In the genomic region with DNA sequence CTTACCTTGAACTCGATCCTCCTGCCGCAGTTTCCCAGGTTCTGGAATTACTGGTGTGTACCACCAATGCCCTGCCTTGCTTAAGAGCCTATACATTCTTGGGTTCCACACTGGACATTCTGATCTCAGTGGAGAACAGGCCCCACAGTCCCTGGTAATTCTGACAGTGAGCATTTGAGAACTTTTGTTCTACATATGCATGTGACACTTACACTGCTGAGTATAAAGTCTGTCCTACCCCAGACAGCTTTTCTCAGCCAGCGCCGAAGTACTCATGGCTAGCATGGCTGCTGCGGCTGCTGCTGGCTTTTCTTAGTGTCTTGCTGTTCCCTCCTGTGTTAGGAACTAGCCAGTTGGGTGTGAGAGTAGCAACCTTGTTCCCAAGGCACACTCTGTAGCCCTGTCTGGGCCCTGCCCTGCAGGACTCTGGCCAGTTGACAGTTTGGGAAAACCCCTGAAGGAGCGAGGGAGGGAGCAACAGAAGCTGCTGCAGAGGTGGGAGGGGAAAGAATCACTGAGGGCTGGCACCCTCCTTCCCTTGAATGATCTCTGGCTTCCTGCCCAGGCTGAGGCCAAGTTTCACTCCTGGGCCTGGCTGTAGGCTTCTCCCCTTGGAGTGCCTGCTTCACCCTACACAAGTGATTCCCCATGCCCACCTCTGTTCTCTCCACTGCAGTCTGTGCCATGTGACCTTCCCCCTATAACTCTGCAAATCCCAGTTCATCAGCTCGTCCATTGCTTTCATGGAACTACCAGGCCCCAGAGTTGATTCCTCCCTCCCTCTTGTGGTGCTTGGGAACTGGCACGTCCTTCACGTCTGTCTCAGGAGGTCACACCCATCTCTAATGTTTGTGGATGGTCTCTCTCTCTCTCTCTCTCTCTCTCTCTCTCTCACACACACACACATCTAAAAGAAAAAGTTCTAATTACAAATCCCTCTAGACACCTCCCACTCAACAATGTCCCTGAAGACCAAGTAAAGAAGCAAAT, we compare ENCODE assay signal across 8 mouse cellular contexts. TPM values are rescaled to one million over a fixed set of nuclear protein-coding genes. Genes with fewer than 3 reads are reported as not detected.
DNase-seq lines count a peak whose midpoint lies in the region; ATAC-seq and TF ChIP-seq lines count a peak whose summit lies in the region.

No protein-coding gene starts in this region.

- 41% methylated on average over 9 of the region's 9 CpGs for WGBS in intestine, postnatal 0 days
- WGBS in lung, embryonic 15.5 days = 48% methylated on average over 9 of the region's 9 CpGs

- no peak overlapping the region for H3K27ac ChIP-seq in left cerebral cortex, adult 2 months
- peak overlapping the region; percentile 68 for H3K27ac ChIP-seq in intestine, postnatal 0 days (ENCODE audit: low read depth, low read length)
- H3K27ac ChIP-seq in lung, embryonic 15.5 days = peak overlapping the region; percentile 79

- H3K4me3 ChIP-seq in left cerebral cortex, adult 2 months = no peak overlapping the region
- no peak overlapping the region for H3K4me3 ChIP-seq in intestine, postnatal 0 days (ENCODE audit: low read depth, low read length)
- no peak overlapping the region for H3K4me3 ChIP-seq in lung, embryonic 15.5 days

- TF ChIP-seq CTCF in left cerebral cortex, adult 2 months (IDR thresholded peaks at IDR 0.05) = no peak
- TF ChIP-seq CTCF in intestine, postnatal 0 days (IDR thresholded peaks at IDR 0.05; ENCODE audit: low read depth) = peak; percentile 35

- H3K4me2 ChIP-seq in intestine, postnatal 0 days (replicated peaks; ENCODE audit: low read depth) = no peak overlapping the region
- no peak overlapping the region for H3K4me2 ChIP-seq in lung, embryonic 15.5 days

- H3K27me3 ChIP-seq in intestine, postnatal 0 days (replicated peaks; ENCODE audit: control insufficient read depth, insufficient read depth, low read length) = no peaks in the 10 kb centered on the region
- no peaks in the 10 kb centered on the region for H3K27me3 ChIP-seq in lung, embryonic 15.5 days

- peaks cover 7% of the 10 kb centered on the region; the same call in 1 of the 2 replicates for H3K4me1 ChIP-seq in intestine, postnatal 0 days (replicated peaks; ENCODE audit: control insufficient read depth, insufficient read depth, low read length)
- H3K4me1 ChIP-seq in lung, embryonic 15.5 days = peaks cover 49% of the 10 kb centered on the region

- H3K9ac ChIP-seq in intestine, postnatal 0 days (ENCODE audit: low read depth, low read length) = no peak overlapping the region
- H3K9ac ChIP-seq in lung, embryonic 15.5 days = 0 out of 2 replicates have a peak overlapping the region, but pooled peaks have one; percentile 14

- H3K9me3 ChIP-seq in intestine, postnatal 0 days (ENCODE audit: control insufficient read depth) = no peaks in the 10 kb centered on the region
- H3K9me3 ChIP-seq in lung, embryonic 15.5 days = no peaks in the 10 kb centered on the region

- peak; percentile 41 to 55 for DNase-seq in left cerebral cortex, postnatal 25 days (ENCODE audit: low spot score in 2 of 2)
- no peak for DNase-seq in left cerebral cortex, adult 2 months (ENCODE audit: extremely low spot score in 1 of 2, low spot score in 2 of 2)
- peak; percentile 85 for DNase-seq in adrenal gland, adult 8-10 months
- peak; percentile 87 to 92 for DNase-seq in heart, adult 18-20 months
- DNase-seq in skeletal muscle tissue, adult 2 months (ENCODE audit: low read depth, low spot score) = peak; percentile 86
- DNase-seq in embryo, embryonic 10 days (ENCODE audit: low spot score) = no peak

- intact Hi-C loops in left cerebral cortex, postnatal 25 days (cut with DNase I) = no loop called here
- intact Hi-C loops in left cerebral cortex, adult 2 months (cut with DNase I) = no loop called here

- no peaks in the 10 kb centered on the region for H3K36me3 ChIP-seq in intestine, postnatal 0 days (ENCODE audit: control insufficient read depth, insufficient read depth)
- H3K36me3 ChIP-seq in lung, embryonic 15.5 days = no peaks in the 10 kb centered on the region

- peak; percentile 83 for ATAC-seq in intestine, postnatal 0 days
- ATAC-seq in lung, embryonic 15.5 days (ENCODE audit: borderline replicate concordance, extremely low read depth, low FRiP score, low TSS enrichment) = peak; percentile 56

RNA-seq across cellular contexts. Expression of a gene that starts 49.3 kb away (rescaled TPM):
- total RNA-seq in left cerebral cortex, postnatal 25 days (2021) = 10 to 100 TPM; 28.5 to 31.7 TPM
- total RNA-seq in left cerebral cortex, adult 2 months (2021) = 10 to 100 TPM; 33.3 to 53.1 TPM
- total RNA-seq in adrenal gland, adult 8-10 months (2022) = 10 to 100 TPM; 76.2 to 98.5 (median 86.4) TPM
- 10 to 100 TPM; 59.5 to 74.3 TPM for total RNA-seq in heart, adult 18-20 months (2021)
- polyA plus RNA-seq in intestine, postnatal 0 days (2015; fragmentation: Nextera tagmentation; extraction: Ambion mirVana) = 47.1 and 49.7 TPM in 2 replicates
- 110 and 116 TPM in 2 replicates for polyA plus RNA-seq in lung, embryonic 15.5 days (2015; fragmentation: Nextera tagmentation; extraction: Ambion mirVana)

RNA-seq across cellular contexts. Expression of a gene that starts 59.1 kb away (rescaled TPM):
- total RNA-seq in left cerebral cortex, postnatal 25 days (2021) = 100 to 1,000 TPM; 144 to 145 TPM
- 100 to 1,000 TPM; 120 to 136 TPM for total RNA-seq in left cerebral cortex, adult 2 months (2021)
- total RNA-seq in adrenal gland, adult 8-10 months (2022) = 100 to 1,000 TPM; 196 to 232 (median 214) TPM
- total RNA-seq in heart, adult 18-20 months (2021) = 100 to 1,000 TPM; 171 to 180 TPM
- 279 and 292 TPM in 2 replicates for polyA plus RNA-seq in intestine, postnatal 0 days (2015; fragmentation: Nextera tagmentation; extraction: Ambion mirVana)
- polyA plus RNA-seq in lung, embryonic 15.5 days (2015; fragmentation: Nextera tagmentation; extraction: Ambion mirVana) = 427 and 430 TPM in 2 replicates

Comparison
In these comparisons a context has a peak if more than half of its experiments do, and no peak if none do; other contexts are left out.
1. DNase-seq: peak in left cerebral cortex, postnatal 25 days (2 of 2), adrenal gland, adult 8-10 months (single experiment), heart, adult 18-20 months (2 of 2) and skeletal muscle tissue, adult 2 months (single experiment); none in left cerebral cortex, adult 2 months (0 of 2) and embryo, embryonic 10 days (single experiment).